In genomic region chr9:70010781-70011473, GRCm38 (mm10) we compare ENCODE assay signal across 21 mouse cellular contexts. TPM values are rescaled to one million over a fixed set of nuclear protein-coding genes. Genes with fewer than 3 reads are reported as not detected.
"Had no signal": no experiment of that assay in that cellular context is flagged by ENCODE, and none has a peak within 500 bp of the region (broad histone marks: within the 10 kb centered on the region; RNA-seq: fewer than 3 reads in every experiment).

No protein-coding gene starts in this region.

- ATAC-seq: hindbrain, postnatal 0 days; intestine, embryonic 15.5 days had no signal

- H3K4me2 ChIP-seq: stomach, embryonic 15.5 days had no signal

- H3K9me3 ChIP-seq: intestine, embryonic 15.5 days; kidney, embryonic 15.5 days; limb, embryonic 13.5 days; midbrain, embryonic 12.5 days; stomach, embryonic 15.5 days had no signal

- H3K9ac ChIP-seq: intestine, embryonic 15.5 days; kidney, embryonic 15.5 days; limb, embryonic 13.5 days; lung, embryonic 14.5 days; midbrain, embryonic 12.5 days; stomach, embryonic 15.5 days had no signal

- H3K4me3 ChIP-seq: intestine, embryonic 15.5 days; kidney, embryonic 15.5 days; midbrain, embryonic 12.5 days; stomach, embryonic 15.5 days had no signal

- H3K27me3 ChIP-seq: intestine, embryonic 15.5 days; kidney, embryonic 15.5 days; limb, embryonic 13.5 days; midbrain, embryonic 12.5 days; stomach, embryonic 15.5 days had no signal

- DNase-seq: kidney, adult 2 months; kidney, postnatal 25 days; layer of hippocampus, adult 9-11 months; layer of hippocampus, postnatal 36 days; lung, embryonic 14.5 days; lung, postnatal 10 days; lung, postnatal 4 days; right cerebral cortex, postnatal 14 days; thymus, postnatal 36 days had no signal

- H3K27ac ChIP-seq: hindbrain, postnatal 0 days; intestine, embryonic 15.5 days; kidney, embryonic 15.5 days; limb, embryonic 13.5 days had no signal

RNA-seq across cellular contexts. Expression of gene Gcnt3, which starts 27.0 kb away (rescaled TPM):
- total RNA-seq: hindbrain, postnatal 0 days; layer of hippocampus, adult 18-20 months; layer of hippocampus, postnatal 36 days; left cerebral cortex, postnatal 36 days; megakaryocyte, adult 5-6 weeks had no signal
- polyA plus RNA-seq: midbrain, embryonic 12.5 days; midbrain, postnatal 0 days; neural tube, embryonic 14.5 days; spleen, adult 2 months had no signal
